Comparison of ENCODE assay signal across 16 mouse cellular contexts in the genomic region with DNA sequence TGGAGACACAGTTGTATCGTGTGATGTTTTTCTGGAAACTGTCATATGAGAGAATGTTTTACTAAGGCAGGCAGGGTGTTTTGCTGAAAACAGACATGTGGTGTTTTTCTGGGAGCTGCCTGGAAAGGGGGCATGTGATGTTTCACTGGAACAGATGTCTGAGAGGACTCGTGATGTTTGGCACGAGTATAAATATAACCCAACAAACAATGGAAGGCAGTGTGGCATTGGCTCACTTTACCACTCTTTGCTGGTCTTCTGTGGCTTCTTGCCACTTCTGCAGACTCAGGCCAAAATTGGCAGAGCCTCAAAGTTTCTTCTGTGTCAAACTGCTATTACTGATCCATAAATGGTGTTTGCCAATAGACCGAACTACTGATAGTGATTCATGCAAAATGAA. TPM values are rescaled to one million over a fixed set of nuclear protein-coding genes. Genes with fewer than 3 reads are reported as not detected.
DNase-seq lines count a peak whose midpoint lies in the region; ATAC-seq and TF ChIP-seq lines count a peak whose summit lies in the region.
"Had no signal": no experiment of that assay in that cellular context is flagged by ENCODE, and none has a peak within 500 bp of the region (broad histone marks: within the 10 kb centered on the region; RNA-seq: fewer than 3 reads in every experiment).

No protein-coding gene starts in this region.

- no peak for ATAC-seq in heart, embryonic 12.5 days (ENCODE audit: insufficient number of reproducible peaks, low FRiP score)
- no peak for ATAC-seq in heart, embryonic 16.5 days (replicated peaks; ENCODE audit: extremely low read depth, insufficient read depth, low FRiP score)
- no peak for ATAC-seq in liver, embryonic 11.5 days (replicated peaks; ENCODE audit: low FRiP score)
- ATAC-seq in kidney, embryonic 14.5 days (ENCODE audit: low FRiP score, low TSS enrichment), result no peak
- ATAC-seq: intestine, embryonic 15.5 days had no signal

- peak overlapping the region; percentile 74 for H3K27ac ChIP-seq in heart, adult 2 months
- H3K27ac ChIP-seq in heart, embryonic 12.5 days (ENCODE audit: poor library complexity, severe bottlenecking), result no peak overlapping the region
- H3K27ac ChIP-seq in bone marrow, adult 2 months (ENCODE audit: control insufficient read depth, insufficient read depth, low read depth, low read length, poor library complexity), result peak overlapping the region; percentile 56
- H3K27ac ChIP-seq in heart, embryonic 16.5 days (ENCODE audit: low read length), result peak overlapping the region; percentile 55
- peak overlapping the region; percentile 52 for H3K27ac ChIP-seq in liver, embryonic 11.5 days (ENCODE audit: low read depth, low read length)
- H3K27ac ChIP-seq in kidney, embryonic 14.5 days (ENCODE audit: low read depth, low read length), result no peak overlapping the region
- H3K27ac ChIP-seq: embryonic facial prominence, embryonic 13.5 days; intestine, embryonic 15.5 days had no signal

- no peak overlapping the region for H3K9ac ChIP-seq in heart, adult 2 months (ENCODE audit: low read depth, low read length)
- no peak overlapping the region for H3K9ac ChIP-seq in heart, embryonic 12.5 days
- no peak overlapping the region for H3K9ac ChIP-seq in heart, embryonic 16.5 days (ENCODE audit: low read length)
- no peak overlapping the region for H3K9ac ChIP-seq in liver, embryonic 11.5 days (ENCODE audit: low read depth, low read length)
- H3K9ac ChIP-seq in kidney, embryonic 14.5 days (ENCODE audit: low read depth, low read length), result no peak overlapping the region
- H3K9ac ChIP-seq: embryonic facial prominence, embryonic 13.5 days; intestine, embryonic 15.5 days had no signal

- TF ChIP-seq CTCF in heart, adult 2 months (IDR thresholded peaks at IDR 0.05), result no peak
- TF ChIP-seq CTCF in bone marrow, adult 2 months (IDR thresholded peaks at IDR 0.05; ENCODE audit: control insufficient read depth, insufficient read depth, low read length), result no peak

- TF ChIP-seq EP300 in heart, adult 2 months (IDR thresholded peaks at IDR 0.05; ENCODE audit: insufficient read depth, low read depth, low read length), result no peak

- intact Hi-C loops in heart, adult 2 months (cut with DNase I), result no loop called here
- intact Hi-C loops in gastrocnemius, postnatal 36 days (cut with DNase I), result no loop called here

- H3K9me3 ChIP-seq in heart, embryonic 12.5 days (replicated peaks), result no peaks in the 10 kb centered on the region
- no peaks in the 10 kb centered on the region for H3K9me3 ChIP-seq in heart, embryonic 16.5 days (replicated peaks; ENCODE audit: control insufficient read depth, low read length)
- no peaks in the 10 kb centered on the region for H3K9me3 ChIP-seq in liver, embryonic 11.5 days (ENCODE audit: control insufficient read depth, low read length)
- H3K9me3 ChIP-seq in kidney, embryonic 14.5 days (ENCODE audit: control insufficient read depth, low read length), result no peaks in the 10 kb centered on the region
- H3K9me3 ChIP-seq: embryonic facial prominence, embryonic 13.5 days; intestine, embryonic 15.5 days had no signal

- H3K27me3 ChIP-seq in heart, adult 2 months (ENCODE audit: control insufficient read depth, insufficient read depth, low read length), result no peaks in the 10 kb centered on the region
- no peaks in the 10 kb centered on the region for H3K27me3 ChIP-seq in heart, embryonic 12.5 days (replicated peaks)
- no peaks in the 10 kb centered on the region for H3K27me3 ChIP-seq in heart, embryonic 16.5 days (ENCODE audit: control insufficient read depth, insufficient read depth, low read length)
- no peaks in the 10 kb centered on the region for H3K27me3 ChIP-seq in liver, embryonic 11.5 days (replicated peaks; ENCODE audit: control insufficient read depth, insufficient read depth, low read length)
- H3K27me3 ChIP-seq in kidney, embryonic 14.5 days (ENCODE audit: control insufficient read depth, insufficient read depth, low read length), result no peaks in the 10 kb centered on the region
- H3K27me3 ChIP-seq: embryonic facial prominence, embryonic 13.5 days; intestine, embryonic 15.5 days had no signal

- 23% methylated on average over 4 of the region's 4 CpGs for WGBS in heart, adult 2 months
- 49% methylated on average over 4 of the region's 4 CpGs for WGBS in heart, embryonic 12.5 days
- WGBS in bone marrow, adult 2 months, result 73% methylated on average over 4 of the region's 4 CpGs
- WGBS in heart, embryonic 16.5 days, result 25% methylated on average over 4 of the region's 4 CpGs
- WGBS in liver, embryonic 11.5 days, result 75% methylated on average over 4 of the region's 4 CpGs
- WGBS in kidney, embryonic 14.5 days, result 80% methylated on average over 4 of the region's 4 CpGs

- H3K36me3 ChIP-seq in heart, adult 2 months (ENCODE audit: control insufficient read depth, insufficient read depth, low read length), result peaks cover 4% of the 10 kb centered on the region
- H3K36me3 ChIP-seq in heart, embryonic 12.5 days, result no peaks in the 10 kb centered on the region
- no peaks in the 10 kb centered on the region for H3K36me3 ChIP-seq in heart, embryonic 16.5 days (ENCODE audit: control insufficient read depth, insufficient read depth)
- H3K36me3 ChIP-seq in liver, embryonic 11.5 days (ENCODE audit: control insufficient read depth, insufficient read depth, low read length), result no peaks in the 10 kb centered on the region
- no peaks in the 10 kb centered on the region for H3K36me3 ChIP-seq in kidney, embryonic 14.5 days (ENCODE audit: control insufficient read depth, insufficient read depth, low read length)
- H3K36me3 ChIP-seq: embryonic facial prominence, embryonic 13.5 days; intestine, embryonic 15.5 days had no signal

- no peak overlapping the region for H3K4me3 ChIP-seq in heart, adult 2 months
- H3K4me3 ChIP-seq in heart, embryonic 12.5 days, result no peak overlapping the region
- H3K4me3 ChIP-seq in bone marrow, adult 2 months (replicated peaks; ENCODE audit: control insufficient read depth, low read depth, low read length), result no peak overlapping the region
- H3K4me3 ChIP-seq in heart, embryonic 16.5 days (ENCODE audit: low read length), result no peak overlapping the region
- no peak overlapping the region for H3K4me3 ChIP-seq in liver, embryonic 11.5 days (ENCODE audit: low read depth, low read length)
- no peak overlapping the region for H3K4me3 ChIP-seq in kidney, embryonic 14.5 days (ENCODE audit: low read length)
- H3K4me3 ChIP-seq: embryonic facial prominence, embryonic 13.5 days; intestine, embryonic 15.5 days had no signal

- no peak overlapping the region for H3K4me2 ChIP-seq in heart, embryonic 12.5 days
- no peak overlapping the region for H3K4me2 ChIP-seq in heart, embryonic 16.5 days (ENCODE audit: low read depth, low read length)
- no peak overlapping the region for H3K4me2 ChIP-seq in liver, embryonic 11.5 days
- H3K4me2 ChIP-seq in kidney, embryonic 14.5 days (replicated peaks; ENCODE audit: low read depth, low read length), result no peak overlapping the region
- H3K4me2 ChIP-seq: embryonic facial prominence, embryonic 13.5 days; intestine, embryonic 15.5 days had no signal

- H3K79me2 ChIP-seq in heart, adult 2 months (replicated peaks; ENCODE audit: control insufficient read depth, insufficient read depth, low read length), result no peaks in the 10 kb centered on the region

- peaks cover 1% of the 10 kb centered on the region; the same call in 1 of the 2 replicates for H3K4me1 ChIP-seq in heart, adult 2 months (ENCODE audit: control insufficient read depth, insufficient read depth, low read length)
- peaks cover 20% of the 10 kb centered on the region; the same call in 1 of the 2 replicates for H3K4me1 ChIP-seq in heart, embryonic 12.5 days (replicated peaks)
- H3K4me1 ChIP-seq in bone marrow, adult 2 months (ENCODE audit: control insufficient read depth, insufficient read depth, low read length), result no peaks in the 10 kb centered on the region
- H3K4me1 ChIP-seq in heart, embryonic 16.5 days (ENCODE audit: control insufficient read depth, insufficient read depth, low read length), result peaks cover 9% of the 10 kb centered on the region
- H3K4me1 ChIP-seq in liver, embryonic 11.5 days (replicated peaks; ENCODE audit: control insufficient read depth, insufficient read depth, low read length), result peaks cover 24% of the 10 kb centered on the region
- no peaks in the 10 kb centered on the region for H3K4me1 ChIP-seq in kidney, embryonic 14.5 days (ENCODE audit: control insufficient read depth, insufficient read depth, low read length)
- H3K4me1 ChIP-seq: embryonic facial prominence, embryonic 13.5 days; intestine, embryonic 15.5 days had no signal

- peak in 1 of 2 experiments; percentile 25 for DNase-seq in heart, adult 2 months
- DNase-seq in liver, embryonic 11.5 days (ENCODE audit: low spot score), result no peak
- DNase-seq in gastrocnemius, postnatal 36 days, result no peak
- DNase-seq in urinary bladder, postnatal 4 days (ENCODE audit: low spot score in 2 of 2), result no peak
- DNase-seq: adrenal gland, postnatal 14 days; cerebellum, adult 9-11 months; gastrocnemius, postnatal 10 days; lung, postnatal 36 days had no signal

- TF ChIP-seq POLR2A in heart, adult 2 months (IDR thresholded peaks at IDR 0.05; ENCODE audit: insufficient read depth, low read depth, low read length), result no peak
- no peak for TF ChIP-seq POLR2A in bone marrow, adult 2 months (IDR thresholded peaks at IDR 0.05; ENCODE audit: borderline replicate concordance, control insufficient read depth, low read depth, low read length)

RNA-seq across cellular contexts. Expression of gene Rnase1, which starts 3.3 kb away (rescaled TPM):
- total RNA-seq in heart, adult 2 months (2021), result under 1 TPM; 0.42 to 0.84 TPM
- polyA plus RNA-seq in heart, adult 2 months (2012; rRNA removed), result 0.53 and 0.76 TPM in 2 replicates
- polyA plus RNA-seq in heart, embryonic 12.5 days (2016; fragmentation: Nextera tagmentation; extraction: Ambion mirVana), result 0.19 TPM in 1 of 2 replicates, not detected in the other
- polyA plus RNA-seq in bone marrow, adult 2 months (2011; ENCODE audit: insufficient read depth, insufficient read length, low replicate concordance, missing spikeins), result not detected in 2 replicates
- polyA plus RNA-seq in heart, embryonic 16.5 days (2015; fragmentation: Nextera tagmentation; extraction: Ambion mirVana), result 0.91 and 1.1 TPM in 2 replicates
- not detected in 2 replicates for polyA plus RNA-seq in liver, embryonic 11.5 days (2014; fragmentation: Nextera tagmentation; extraction: Ambion mirVana)
- polyA plus RNA-seq in kidney, embryonic 14.5 days (2014; fragmentation: Nextera tagmentation; extraction: Ambion mirVana), result 0.53 and 0.65 TPM in 2 replicates
- total RNA-seq in gastrocnemius, postnatal 36 days (2021), result not detected
- total RNA-seq: adrenal gland, postnatal 14 days; gastrocnemius, postnatal 10 days; left cerebral cortex, postnatal 10 days; monocyte, adult 5-6 weeks had no signal
- polyA plus RNA-seq: embryonic facial prominence, embryonic 13.5 days had no signal

RNA-seq across cellular contexts. Expression of gene Rnase2b, which starts 18.8 kb away (rescaled TPM):
- not detected for total RNA-seq in heart, adult 2 months (2021)
- not detected in 2 replicates for polyA plus RNA-seq in heart, adult 2 months (2012; rRNA removed)
- polyA plus RNA-seq in heart, embryonic 12.5 days (2016; fragmentation: Nextera tagmentation; extraction: Ambion mirVana), result not detected in 2 replicates
- not detected in 2 replicates for polyA plus RNA-seq in bone marrow, adult 2 months (2011; ENCODE audit: insufficient read depth, insufficient read length, low replicate concordance, missing spikeins)
- not detected in 2 replicates for polyA plus RNA-seq in heart, embryonic 16.5 days (2015; fragmentation: Nextera tagmentation; extraction: Ambion mirVana)
- not detected in 2 replicates for polyA plus RNA-seq in liver, embryonic 11.5 days (2014; fragmentation: Nextera tagmentation; extraction: Ambion mirVana)
- not detected in 2 replicates for polyA plus RNA-seq in kidney, embryonic 14.5 days (2014; fragmentation: Nextera tagmentation; extraction: Ambion mirVana)
- not detected for total RNA-seq in gastrocnemius, postnatal 36 days (2021)
- total RNA-seq: adrenal gland, postnatal 14 days; gastrocnemius, postnatal 10 days; left cerebral cortex, postnatal 10 days; monocyte, adult 5-6 weeks had no signal
- polyA plus RNA-seq: embryonic facial prominence, embryonic 13.5 days; intestine, embryonic 15.5 days had no signal

RNA-seq across cellular contexts. Expression of gene Rnase6, which starts 19.6 kb away (rescaled TPM):
- total RNA-seq in heart, adult 2 months (2021), result under 1 TPM; 0.25 to 0.78 TPM
- polyA plus RNA-seq in heart, adult 2 months (2012; rRNA removed), result 1.9 and 3.5 TPM in 2 replicates
- 0.29 TPM in 1 of 2 replicates, not detected in the other for polyA plus RNA-seq in heart, embryonic 12.5 days (2016; fragmentation: Nextera tagmentation; extraction: Ambion mirVana)
- 11.6 and 19.4 TPM in 2 replicates for polyA plus RNA-seq in bone marrow, adult 2 months (2011; ENCODE audit: insufficient read depth, insufficient read length, low replicate concordance, missing spikeins)
- polyA plus RNA-seq in heart, embryonic 16.5 days (2015; fragmentation: Nextera tagmentation; extraction: Ambion mirVana), result 0.80 and 1.1 TPM in 2 replicates
- 3.2 and 4.2 TPM in 2 replicates for polyA plus RNA-seq in liver, embryonic 11.5 days (2014; fragmentation: Nextera tagmentation; extraction: Ambion mirVana)
- 0.38 and 0.49 TPM in 2 replicates for polyA plus RNA-seq in kidney, embryonic 14.5 days (2014; fragmentation: Nextera tagmentation; extraction: Ambion mirVana)
- total RNA-seq in gastrocnemius, postnatal 36 days (2021), result under 1 TPM in 1 of 2 experiments, not detected in 1; 0.22 TPM
- total RNA-seq: left cerebral cortex, postnatal 10 days had no signal

RNA-seq across cellular contexts. Expression of gene Eddm3b, which starts 29.1 kb away (rescaled TPM):
- total RNA-seq in heart, adult 2 months (2021), result not detected
- not detected in 2 replicates for polyA plus RNA-seq in heart, adult 2 months (2012; rRNA removed)
- polyA plus RNA-seq in heart, embryonic 12.5 days (2016; fragmentation: Nextera tagmentation; extraction: Ambion mirVana), result not detected in 2 replicates
- not detected in 2 replicates for polyA plus RNA-seq in bone marrow, adult 2 months (2011; ENCODE audit: insufficient read depth, insufficient read length, low replicate concordance, missing spikeins)
- polyA plus RNA-seq in heart, embryonic 16.5 days (2015; fragmentation: Nextera tagmentation; extraction: Ambion mirVana), result not detected in 2 replicates
- not detected in 2 replicates for polyA plus RNA-seq in liver, embryonic 11.5 days (2014; fragmentation: Nextera tagmentation; extraction: Ambion mirVana)
- polyA plus RNA-seq in kidney, embryonic 14.5 days (2014; fragmentation: Nextera tagmentation; extraction: Ambion mirVana), result 2.1 and 2.5 TPM in 2 replicates
- total RNA-seq in gastrocnemius, postnatal 36 days (2021), result not detected
- total RNA-seq: adrenal gland, postnatal 14 days; gastrocnemius, postnatal 10 days; left cerebral cortex, postnatal 10 days; monocyte, adult 5-6 weeks had no signal
- polyA plus RNA-seq: embryonic facial prominence, embryonic 13.5 days; intestine, embryonic 15.5 days had no signal

RNA-seq across cellular contexts. Expression of gene Ang, which starts 52.3 kb away (rescaled TPM):
- total RNA-seq in heart, adult 2 months (2021), result 10 to 100 TPM in 1 of 2 experiments, 1 to 10 TPM in 1; 5.6 to 10.2 TPM
- polyA plus RNA-seq in heart, adult 2 months (2012; rRNA removed), result 10.8 and 12.1 TPM in 2 replicates
- 2.0 and 3.2 TPM in 2 replicates for polyA plus RNA-seq in heart, embryonic 12.5 days (2016; fragmentation: Nextera tagmentation; extraction: Ambion mirVana)
- polyA plus RNA-seq in bone marrow, adult 2 months (2011; ENCODE audit: insufficient read depth, insufficient read length, low replicate concordance, missing spikeins), result 4.4 and 7.2 TPM in 2 replicates
- polyA plus RNA-seq in heart, embryonic 16.5 days (2015; fragmentation: Nextera tagmentation; extraction: Ambion mirVana), result 3.4 and 4.4 TPM in 2 replicates
- 3.6 and 4.0 TPM in 2 replicates for polyA plus RNA-seq in liver, embryonic 11.5 days (2014; fragmentation: Nextera tagmentation; extraction: Ambion mirVana)
- 6.3 and 9.5 TPM in 2 replicates for polyA plus RNA-seq in kidney, embryonic 14.5 days (2014; fragmentation: Nextera tagmentation; extraction: Ambion mirVana)
- total RNA-seq in gastrocnemius, postnatal 36 days (2021), result 1 to 10 TPM; 3.1 TPM
- total RNA-seq: monocyte, adult 5-6 weeks had no signal

Comparison
In these comparisons a context has a peak if more than half of its experiments do, and no peak if none do; other contexts are left out.
1. H3K27ac ChIP-seq: peak in heart, adult 2 months (single experiment), bone marrow, adult 2 months (single experiment), heart, embryonic 16.5 days (single experiment) and liver, embryonic 11.5 days (single experiment); none in heart, embryonic 12.5 days (single experiment) and kidney, embryonic 14.5 days (single experiment).